Mouse (Mus musculus) lung, embryonic 15.5 days (tissue): ENCODE measurements around the gene Cdc42ep2. TPM values are rescaled to one million over a fixed set of nuclear protein-coding genes. Genes with fewer than 3 reads are reported as not detected.
A peak's percentile ranks its signal among the peaks of the same experiment; 100 is the strongest.

Experiments used
- ATAC-seq: fragments of 200-750 bp; cut with Nextera tagmentation; 2 replicates; pipeline ENCODE4 v1.8.0; 2017; ENCODE audit warnings: moderate number of reproducible peaks, borderline replicate concordance; ENCODE audit not compliant: low FRiP score, low TSS enrichment; ENCODE audit errors: extremely low read depth
- H3K27ac ChIP-seq: fragments of 300-500 bp; sonication (generic); 2 replicates; pipeline ENCODE4 v1.5.1; 2015; ENCODE audit warnings: moderate library complexity, mild to moderate bottlenecking, inconsistent platforms
- H3K27me3 ChIP-seq: fragments of 300-500 bp; sonication (generic); 2 replicates; pipeline ENCODE4 v1.6.1; 2015; ENCODE audit warnings: inconsistent platforms
- H3K36me3 ChIP-seq: fragments of 300-500 bp; sonication (generic); 2 replicates; pipeline ENCODE4 v1.6.1; 2015; ENCODE audit warnings: inconsistent platforms
- H3K4me1 ChIP-seq: fragments of 300-500 bp; sonication (generic); 2 replicates; pipeline ENCODE4 v1.6.1; 2015; ENCODE audit warnings: inconsistent platforms
- H3K4me2 ChIP-seq: fragments of 300-500 bp; sonication (generic); 2 replicates; pipeline ENCODE4 v1.6.1; 2015; ENCODE audit warnings: inconsistent platforms, mild to moderate bottlenecking, moderate library complexity
- H3K4me3 ChIP-seq: fragments of 300-500 bp; sonication (generic); 2 replicates; pipeline ENCODE4 v1.5.1; 2015; ENCODE audit warnings: mild to moderate bottlenecking, inconsistent platforms
- H3K9ac ChIP-seq: fragments of 300-500 bp; sonication (generic); 2 replicates; pipeline ENCODE4 v1.6.1; 2015; ENCODE audit warnings: inconsistent platforms
- H3K9me3 ChIP-seq: fragments of 300-500 bp; sonication (generic); 2 replicates; pipeline ENCODE4 v1.6.1; 2016; ENCODE audit warnings: inconsistent platforms
- WGBS: fragments of 180-500 bp; shearing (Covaris S2); methylation state at CpG from one replicate; pipeline ENCODE4 v1.1.7; 2015; 5-methylcytosine and 5-hydroxymethylcytosine counted together
- polyA plus RNA-seq: library from polyadenylated mRNA; unstranded; fragments of >200 nt; fragmentation: Nextera tagmentation; extraction: Ambion mirVana; gene quantifications from 2 replicates; pipeline ENCODE4 v1.2.1, GENCODE M21; 2015

The Cdc42ep2 gene
- polyA plus RNA-seq, 1 experiment from 2014 or later, result 14.1 TPM

GRCm38 (mm10) chr19:5940656-5941055 is 16.0 kb upstream of the Cdc42ep2 start:
- peaks cover 13% of the 10 kb centered on the region; the same call in 1 of the 2 replicates for H3K36me3 ChIP-seq
- H3K9me3 ChIP-seq, result no peaks in the 10 kb centered on the region
- WGBS, result 82% methylated on average over 10 of the region's 10 CpGs
- no peak overlapping the region for H3K4me3 ChIP-seq
- ATAC-seq, result no peak
- no peak overlapping the region for H3K4me2 ChIP-seq
- H3K4me1 ChIP-seq, result peaks cover 65% of the 10 kb centered on the region
- 0 out of 2 replicates have a peak overlapping the region, but pooled peaks have one; percentile 0 for H3K9ac ChIP-seq
- H3K27ac ChIP-seq, result peak overlapping the region; percentile 69
- H3K27me3 ChIP-seq, result no peaks in the 10 kb centered on the region

GRCm38 (mm10) chr19:5940173-5940572 is 15.6 kb upstream of the Cdc42ep2 start:
- Histone ChIP-seq H3K9ac (no peak overlapping the region), H3K4me3 (no peak overlapping the region), H3K4me1 (peaks cover 65% of the 10 kb centered on the region), H3K36me3 (peaks cover 13% of the 10 kb centered on the region; the same call in 1 of the 2 replicates), H3K27me3 (no peaks in the 10 kb centered on the region), H3K27ac (peak overlapping the region; percentile 75), H3K9me3 (no peaks in the 10 kb centered on the region), H3K4me2 (no peak overlapping the region)
- 0 out of 2 replicates have a peak, but pooled peaks have one; percentile 9 for ATAC-seq
- WGBS, result 42% methylated on average over 4 of the region's 4 CpGs

- peak overlapping the region; percentile 75 for H3K27ac ChIP-seq
- ATAC-seq, result no peak
- 82% methylated on average over 5 of the region's 5 CpGs for WGBS
- H3K27me3 ChIP-seq, result no peaks in the 10 kb centered on the region
- H3K36me3 ChIP-seq, result peaks cover 13% of the 10 kb centered on the region; the same call in 1 of the 2 replicates
- H3K4me2 ChIP-seq, result no peak overlapping the region
- no peaks in the 10 kb centered on the region for H3K9me3 ChIP-seq
- peaks cover 65% of the 10 kb centered on the region for H3K4me1 ChIP-seq
- H3K4me3 ChIP-seq, result no peak overlapping the region
- no peak overlapping the region for H3K9ac ChIP-seq
Observed at GRCm38 (mm10) chr19:5939715-5940114, 15.1 kb upstream of the Cdc42ep2 start.

- no peaks in the 10 kb centered on the region for H3K9me3 ChIP-seq
- no peak for ATAC-seq
- no peak overlapping the region for H3K4me2 ChIP-seq
- no peak overlapping the region for H3K4me3 ChIP-seq
- H3K36me3 ChIP-seq, result peaks cover 13% of the 10 kb centered on the region; the same call in 1 of the 2 replicates
- H3K9ac ChIP-seq, result no peak overlapping the region
- 85% methylated on average over 6 of the region's 6 CpGs for WGBS
- peaks cover 56% of the 10 kb centered on the region for H3K4me1 ChIP-seq
- H3K27ac ChIP-seq, result peak overlapping the region; percentile 78
- no peaks in the 10 kb centered on the region for H3K27me3 ChIP-seq
Observed at GRCm38 (mm10) chr19:5938516-5938915, 13.9 kb upstream of the Cdc42ep2 start.

GRCm38 (mm10) chr19:5937836-5938406 is 13.3 kb upstream of the Cdc42ep2 start:
- no peak for ATAC-seq
- Histone ChIP-seq H3K4me1 (peaks cover 56% of the 10 kb centered on the region), H3K27ac (peak overlapping the region; percentile 78), H3K36me3 (peaks cover 13% of the 10 kb centered on the region; the same call in 1 of the 2 replicates), H3K4me2 (peak overlapping the region; percentile 16), H3K4me3 (no peak overlapping the region), H3K9ac (no peak overlapping the region), H3K27me3 (no peaks in the 10 kb centered on the region), H3K9me3 (no peaks in the 10 kb centered on the region)
- 10% methylated on average over 14 of the region's 14 CpGs for WGBS

- no peak for ATAC-seq
- Histone ChIP-seq H3K4me3 (no peak overlapping the region), H3K9ac (no peak overlapping the region), H3K9me3 (no peaks in the 10 kb centered on the region), H3K4me2 (peak overlapping the region; percentile 16; the same call in 1 of the 2 replicates), H3K36me3 (peaks cover 6% of the 10 kb centered on the region; the same call in 1 of the 2 replicates), H3K27ac (peak overlapping the region; percentile 78), H3K27me3 (no peaks in the 10 kb centered on the region), H3K4me1 (peaks cover 56% of the 10 kb centered on the region)
- 54% methylated on average over 21 of the region's 21 CpGs for WGBS
Observed at GRCm38 (mm10) chr19:5937095-5937835, 12.6 kb upstream of the Cdc42ep2 start.

- peaks cover 54% of the 10 kb centered on the region for H3K4me1 ChIP-seq
- no peak; the same call in 1 of the 2 replicates for ATAC-seq
- H3K36me3 ChIP-seq, result 0 out of 2 replicates have a peak, but pooled peaks cover 3% of the 10 kb centered on the region
- H3K4me3 ChIP-seq, result no peak overlapping the region
- H3K9me3 ChIP-seq, result no peaks in the 10 kb centered on the region
- no peak overlapping the region for H3K9ac ChIP-seq
- H3K4me2 ChIP-seq, result peak overlapping the region; percentile 30
- H3K27ac ChIP-seq, result peak overlapping the region; percentile 80
- WGBS, result 39% methylated on average over 5 of the region's 5 CpGs
- H3K27me3 ChIP-seq, result no peaks in the 10 kb centered on the region
Observed at GRCm38 (mm10) chr19:5935691-5936090, 11.1 kb upstream of the Cdc42ep2 start.

GRCm38 (mm10) chr19:5935266-5935665 is 10.7 kb upstream of the Cdc42ep2 start:
- peak overlapping the region; percentile 80 for H3K27ac ChIP-seq
- H3K27me3 ChIP-seq, result no peaks in the 10 kb centered on the region
- peak overlapping the region; percentile 30 for H3K4me2 ChIP-seq
- no peaks in the 10 kb centered on the region for H3K9me3 ChIP-seq
- H3K4me1 ChIP-seq, result peaks cover 54% of the 10 kb centered on the region
- no peak overlapping the region for H3K9ac ChIP-seq
- H3K4me3 ChIP-seq, result no peak overlapping the region
- H3K36me3 ChIP-seq, result 0 out of 2 replicates have a peak, but pooled peaks cover 3% of the 10 kb centered on the region
- ATAC-seq, result peak; percentile 89
- WGBS, result 24% methylated on average over 3 of the region's 3 CpGs

GRCm38 (mm10) chr19:5929634-5930596 is 5.3 kb upstream of the Cdc42ep2 start:
- 27% methylated on average over 14 of the region's 14 CpGs for WGBS
- no peak overlapping the region for H3K9ac ChIP-seq
- peak; percentile 70 for ATAC-seq
- H3K27me3 ChIP-seq, result no peaks in the 10 kb centered on the region
- no peak overlapping the region for H3K4me3 ChIP-seq
- H3K9me3 ChIP-seq, result no peaks in the 10 kb centered on the region
- peak overlapping the region; percentile 78 for H3K27ac ChIP-seq
- H3K4me2 ChIP-seq, result peak overlapping the region; percentile 6; the same call in 1 of the 2 replicates
- H3K4me1 ChIP-seq, result peaks cover 49% of the 10 kb centered on the region
- H3K36me3 ChIP-seq, result no peaks in the 10 kb centered on the region

- Histone ChIP-seq H3K9me3 (no peaks in the 10 kb centered on the region), H3K4me1 (peaks cover 50% of the 10 kb centered on the region), H3K4me2 (no peak overlapping the region), H3K9ac (no peak overlapping the region), H3K4me3 (no peak overlapping the region), H3K27me3 (no peaks in the 10 kb centered on the region), H3K36me3 (no peaks in the 10 kb centered on the region), H3K27ac (peak overlapping the region; percentile 78)
- no peak for ATAC-seq
- 40% methylated on average over 3 of the region's 3 CpGs for WGBS
Observed at GRCm38 (mm10) chr19:5928546-5928945, 3.9 kb upstream of the Cdc42ep2 start.

- no peak overlapping the region for H3K4me2 ChIP-seq
- H3K27me3 ChIP-seq, result no peaks in the 10 kb centered on the region
- no peaks in the 10 kb centered on the region for H3K9me3 ChIP-seq
- H3K9ac ChIP-seq, result no peak overlapping the region
- H3K4me3 ChIP-seq, result no peak overlapping the region
- no peak overlapping the region for H3K27ac ChIP-seq
- 61% methylated on average over 6 of the region's 6 CpGs for WGBS
- H3K36me3 ChIP-seq, result no peaks in the 10 kb centered on the region
- ATAC-seq, result no peak
- H3K4me1 ChIP-seq, result peaks cover 52% of the 10 kb centered on the region
Observed at GRCm38 (mm10) chr19:5928104-5928503, 3.5 kb upstream of the Cdc42ep2 start.
